Mouse (Mus musculus): Measurements from ENCODE around the gene Gm813. TPM values are rescaled to one million over a fixed set of nuclear protein-coding genes. Genes with fewer than 3 reads are reported as not detected.
"Not testable (repeated sequence)": the region's sequence is repeated elsewhere in the genome, so short reads cannot be mapped to it uniquely, and the experiment has no call there.

Gm813 gene
- polyA plus RNA-seq (2012; rRNA removed), result not detected in 2 replicates

DNA sequence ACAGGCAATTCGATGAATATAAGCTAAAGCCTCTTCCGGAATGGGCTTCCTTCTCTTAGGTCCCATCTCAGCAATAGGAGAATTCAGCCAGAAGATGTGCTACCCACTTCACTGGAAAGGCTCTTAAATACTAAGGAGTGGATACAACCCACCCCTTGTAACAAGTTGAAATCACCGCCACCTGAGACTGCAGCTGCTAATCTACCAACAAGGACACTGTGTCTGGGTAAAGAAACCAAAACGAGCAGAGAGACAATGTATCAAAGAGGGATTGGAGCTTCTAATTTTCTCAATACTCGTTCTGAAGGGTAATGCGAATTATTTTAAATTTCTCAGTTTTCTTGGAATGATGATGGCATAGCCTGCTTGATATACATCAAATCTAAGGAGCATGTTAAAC, at the start of gene Gm813:
TSS of gene Gm813 (minus strand) at position 101 of the 400 bp plus-strand sequence.
- H3K4me3 ChIP-seq (ENCODE audit: control insufficient read depth, low read depth, low read length), result no peak within 1 kb of the TSS
- no peaks in the 10 kb centered on the region for H3K27me3 ChIP-seq (ENCODE audit: control insufficient read depth, insufficient read depth, low read length)
- H3K36me3 ChIP-seq (ENCODE audit: control insufficient read depth, insufficient read depth, low read length), result no peaks in the 10 kb centered on the region
- TF ChIP-seq CTCF (IDR thresholded peaks at IDR 0.05; ENCODE audit: control insufficient read depth, insufficient read depth, insufficient replicate concordance, low read depth, low read length), result no peak
- no peak for TF ChIP-seq POLR2A (IDR thresholded peaks at IDR 0.05; ENCODE audit: control insufficient read depth, low read depth, low read length)
- no peak within 1 kb of the TSS for H3K27ac ChIP-seq (ENCODE audit: control insufficient read depth, insufficient read depth, low read depth, low read length)
- no peaks in the 10 kb centered on the region for H3K4me1 ChIP-seq (ENCODE audit: control insufficient read depth, insufficient read depth, low read length)

DNA sequence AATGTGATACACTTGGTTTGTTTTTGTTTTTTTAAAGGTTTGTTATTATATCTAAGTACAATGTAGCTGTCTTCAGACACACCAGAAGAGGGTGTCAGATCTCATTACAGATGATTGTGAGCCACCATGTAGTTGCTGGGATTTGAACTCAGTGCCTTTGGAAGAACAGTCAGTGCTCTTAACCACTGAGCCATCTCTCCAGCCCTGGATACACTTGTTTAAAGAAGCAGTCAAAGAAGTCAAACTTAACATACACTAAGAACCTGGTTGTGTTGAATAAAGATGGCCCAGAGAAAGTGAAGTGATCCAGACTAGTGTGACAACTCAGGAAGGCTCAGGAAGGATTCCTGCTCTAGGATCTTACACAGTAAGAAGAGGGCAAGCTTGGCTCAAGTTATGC, 48.4 kb upstream of the Gm813 start:
- not testable (repeated sequence) for H3K4me3 ChIP-seq (ENCODE audit: control insufficient read depth, low read depth, low read length); H3K27ac ChIP-seq (ENCODE audit: control insufficient read depth, insufficient read depth, low read depth, low read length); H3K36me3 ChIP-seq (ENCODE audit: control insufficient read depth, insufficient read depth, low read length)

DNA sequence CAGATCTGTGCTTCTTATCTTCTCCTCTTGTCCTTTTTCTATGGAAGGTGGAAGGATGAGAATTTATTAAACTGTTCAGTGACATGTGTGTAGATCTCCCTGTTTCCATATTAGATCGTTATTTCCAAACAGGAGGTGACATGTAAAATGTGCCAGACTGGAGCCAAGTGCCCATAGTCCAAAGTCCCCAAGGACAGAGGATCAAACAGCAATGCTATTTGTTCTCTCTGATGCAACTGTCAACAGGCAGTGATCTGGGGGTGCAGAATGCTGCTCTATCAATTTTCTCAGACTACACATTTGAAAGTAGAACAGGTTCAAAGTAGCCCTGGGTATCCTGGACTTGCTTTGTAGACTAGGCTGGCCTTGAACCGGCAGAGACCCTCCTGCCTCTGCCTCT, 47.0 kb upstream of the Gm813 start:
- no peak overlapping the region for H3K4me3 ChIP-seq (ENCODE audit: control insufficient read depth, low read depth, low read length)

More for the DNA sequence above, 48.4 kb upstream of the Gm813 start:
- H3K4me1 ChIP-seq (ENCODE audit: control insufficient read depth, insufficient read depth, low read length); H3K27me3 ChIP-seq (ENCODE audit: control insufficient read depth, insufficient read depth, low read length): not testable (repeated sequence)

DNA sequence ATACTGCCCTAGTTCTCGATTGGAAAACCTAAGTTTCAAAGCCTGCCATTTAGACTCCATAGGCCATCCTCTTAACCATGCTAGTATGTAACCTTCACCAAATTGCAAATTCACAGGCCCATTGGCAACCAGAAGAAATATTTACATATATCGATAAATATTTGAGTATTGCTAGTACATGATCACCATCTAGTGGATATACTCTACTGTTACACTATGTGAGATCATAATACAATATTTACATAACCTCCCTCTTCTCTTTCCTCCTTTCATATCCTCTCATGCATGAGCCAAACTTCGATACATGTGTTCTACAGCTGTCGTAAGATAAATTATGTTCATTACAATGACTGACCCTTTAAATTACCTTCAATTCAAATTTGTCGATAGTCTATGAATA, 46.2 kb upstream of the Gm813 start:
- no peaks in the 10 kb centered on the region for H3K4me1 ChIP-seq (ENCODE audit: control insufficient read depth, insufficient read depth, low read length)
- H3K4me3 ChIP-seq (ENCODE audit: control insufficient read depth, low read depth, low read length), result no peak overlapping the region
- H3K36me3 ChIP-seq (ENCODE audit: control insufficient read depth, insufficient read depth, low read length), result no peaks in the 10 kb centered on the region
- H3K27ac ChIP-seq (ENCODE audit: control insufficient read depth, insufficient read depth, low read depth, low read length), result no peak overlapping the region
- H3K27me3 ChIP-seq (ENCODE audit: control insufficient read depth, insufficient read depth, low read length), result no peaks in the 10 kb centered on the region
- no peak for TF ChIP-seq POLR2A (IDR thresholded peaks at IDR 0.05; ENCODE audit: control insufficient read depth, low read depth, low read length)
- no peak for TF ChIP-seq CTCF (IDR thresholded peaks at IDR 0.05; ENCODE audit: control insufficient read depth, insufficient read depth, insufficient replicate concordance, low read depth, low read length)

More for the DNA sequence above, 47.0 kb upstream of the Gm813 start:
- TF ChIP-seq POLR2A (IDR thresholded peaks at IDR 0.05; ENCODE audit: control insufficient read depth, low read depth, low read length), result no peak
- TF ChIP-seq CTCF (IDR thresholded peaks at IDR 0.05; ENCODE audit: control insufficient read depth, insufficient read depth, insufficient replicate concordance, low read depth, low read length), result no peak
- no peak overlapping the region for H3K27ac ChIP-seq (ENCODE audit: control insufficient read depth, insufficient read depth, low read depth, low read length)
- H3K27me3 ChIP-seq (ENCODE audit: control insufficient read depth, insufficient read depth, low read length), result no peaks in the 10 kb centered on the region
- no peaks in the 10 kb centered on the region for H3K36me3 ChIP-seq (ENCODE audit: control insufficient read depth, insufficient read depth, low read length)
- H3K4me1 ChIP-seq (ENCODE audit: control insufficient read depth, insufficient read depth, low read length), result no peaks in the 10 kb centered on the region

DNA sequence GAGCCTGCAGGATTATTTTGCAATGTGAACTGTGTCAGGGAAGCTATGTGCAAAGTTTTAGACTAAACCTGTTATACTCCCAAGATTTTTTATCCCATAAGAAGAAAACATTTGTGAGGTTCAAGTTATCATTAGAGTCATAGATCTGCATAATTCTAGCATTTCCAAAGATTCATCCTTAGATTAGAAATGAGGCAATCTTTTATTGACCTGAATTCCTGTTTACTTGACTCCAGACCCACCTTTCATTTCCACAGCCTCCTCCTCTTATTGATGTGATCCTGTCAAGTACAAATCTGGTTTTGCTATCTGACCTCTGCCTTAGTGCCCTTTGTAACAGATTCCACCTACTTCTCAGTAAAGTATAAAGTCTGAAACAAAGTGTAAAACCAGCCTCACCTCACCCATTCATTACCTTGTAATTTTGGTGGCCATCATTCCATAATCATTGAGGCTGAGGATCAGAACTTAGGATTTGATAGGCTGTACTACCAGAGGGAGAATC, 45.6 kb upstream of the Gm813 start:
- no peaks in the 10 kb centered on the region for H3K4me1 ChIP-seq (ENCODE audit: control insufficient read depth, insufficient read depth, low read length)
- H3K36me3 ChIP-seq (ENCODE audit: control insufficient read depth, insufficient read depth, low read length), result no peaks in the 10 kb centered on the region
- H3K27me3 ChIP-seq (ENCODE audit: control insufficient read depth, insufficient read depth, low read length), result no peaks in the 10 kb centered on the region
- H3K4me3 ChIP-seq (ENCODE audit: control insufficient read depth, low read depth, low read length), result no peak overlapping the region
- no peak for TF ChIP-seq CTCF (IDR thresholded peaks at IDR 0.05; ENCODE audit: control insufficient read depth, insufficient read depth, insufficient replicate concordance, low read depth, low read length)
- no peak for TF ChIP-seq POLR2A (IDR thresholded peaks at IDR 0.05; ENCODE audit: control insufficient read depth, low read depth, low read length)
- H3K27ac ChIP-seq (ENCODE audit: control insufficient read depth, insufficient read depth, low read depth, low read length), result no peak overlapping the region

DNA sequence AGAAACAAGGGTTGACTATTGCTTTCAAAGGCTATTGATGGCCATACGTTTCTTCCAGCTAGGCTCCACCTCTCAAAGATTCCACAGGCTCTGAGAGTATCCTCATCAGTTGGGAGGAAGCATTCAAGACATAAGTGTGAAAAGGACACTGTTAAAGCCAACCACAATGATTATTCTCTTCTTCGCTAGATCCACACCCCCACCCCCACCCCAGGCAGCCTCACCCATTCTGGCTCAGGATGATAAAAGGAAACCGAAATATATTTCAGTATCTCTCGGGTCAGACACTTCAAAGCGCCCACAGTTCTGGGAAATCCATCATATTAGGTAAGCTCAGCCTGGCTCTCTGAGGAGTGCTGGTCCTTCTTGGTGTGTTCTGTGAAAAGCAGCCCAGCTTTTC, 45.0 kb upstream of the Gm813 start:
- no peaks in the 10 kb centered on the region for H3K27me3 ChIP-seq (ENCODE audit: control insufficient read depth, insufficient read depth, low read length)
- no peaks in the 10 kb centered on the region for H3K4me1 ChIP-seq (ENCODE audit: control insufficient read depth, insufficient read depth, low read length)
- H3K36me3 ChIP-seq (ENCODE audit: control insufficient read depth, insufficient read depth, low read length), result no peaks in the 10 kb centered on the region
- H3K27ac ChIP-seq (ENCODE audit: control insufficient read depth, insufficient read depth, low read depth, low read length), result no peak overlapping the region
- no peak for TF ChIP-seq POLR2A (IDR thresholded peaks at IDR 0.05; ENCODE audit: control insufficient read depth, low read depth, low read length)
- no peak for TF ChIP-seq CTCF (IDR thresholded peaks at IDR 0.05; ENCODE audit: control insufficient read depth, insufficient read depth, insufficient replicate concordance, low read depth, low read length)
- H3K4me3 ChIP-seq (ENCODE audit: control insufficient read depth, low read depth, low read length), result no peak overlapping the region

DNA sequence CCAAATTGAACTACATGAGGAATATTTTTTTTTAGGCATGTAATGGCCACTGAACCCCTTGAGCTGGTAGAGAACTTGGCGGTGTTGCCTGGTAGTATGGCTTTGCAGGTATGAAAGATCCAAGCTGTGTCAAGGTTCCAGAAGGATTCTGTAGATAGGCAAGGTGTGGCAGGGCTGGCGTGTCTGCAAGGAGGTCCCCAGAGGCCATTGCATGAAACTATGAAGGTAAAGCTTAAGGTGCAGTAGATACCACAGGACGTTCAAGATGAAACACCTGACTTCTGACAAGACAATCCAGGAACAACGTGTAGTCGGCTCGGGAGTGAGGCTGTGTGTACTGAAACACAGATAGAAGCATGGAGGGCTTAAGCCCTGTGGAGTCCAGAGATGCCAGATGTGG, 41.9 kb upstream of the Gm813 start:
- H3K4me1 ChIP-seq (ENCODE audit: control insufficient read depth, insufficient read depth, low read length), result no peaks in the 10 kb centered on the region
- no peak for TF ChIP-seq CTCF (IDR thresholded peaks at IDR 0.05; ENCODE audit: control insufficient read depth, insufficient read depth, insufficient replicate concordance, low read depth, low read length)
- no peak for TF ChIP-seq POLR2A (IDR thresholded peaks at IDR 0.05; ENCODE audit: control insufficient read depth, low read depth, low read length)
- no peak overlapping the region for H3K27ac ChIP-seq (ENCODE audit: control insufficient read depth, insufficient read depth, low read depth, low read length)
- no peak overlapping the region for H3K4me3 ChIP-seq (ENCODE audit: control insufficient read depth, low read depth, low read length)
- no peaks in the 10 kb centered on the region for H3K36me3 ChIP-seq (ENCODE audit: control insufficient read depth, insufficient read depth, low read length)
- H3K27me3 ChIP-seq (ENCODE audit: control insufficient read depth, insufficient read depth, low read length), result no peaks in the 10 kb centered on the region

DNA sequence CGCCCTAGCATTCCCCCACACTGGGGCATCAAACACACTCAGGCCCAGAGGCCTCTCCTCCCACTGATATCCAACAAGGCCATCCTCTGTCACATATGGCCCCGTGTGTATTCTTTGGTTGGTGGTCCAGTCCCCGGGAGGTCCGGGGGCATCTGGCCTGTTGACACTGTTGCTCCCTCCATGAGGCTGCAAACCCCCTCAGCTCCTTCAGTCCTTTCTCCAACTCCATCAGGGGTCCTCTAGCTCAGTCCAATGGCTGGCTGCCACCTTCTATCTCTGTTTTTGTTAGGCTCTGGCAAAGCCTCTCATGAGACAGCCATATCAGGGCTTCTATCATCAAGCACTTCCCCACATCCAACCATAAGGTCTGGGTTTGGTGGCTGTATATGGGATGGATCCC, 39.7 kb upstream of the Gm813 start:
- H3K4me3 ChIP-seq (ENCODE audit: control insufficient read depth, low read depth, low read length), result no peak overlapping the region
- H3K4me1 ChIP-seq (ENCODE audit: control insufficient read depth, insufficient read depth, low read length), result no peaks in the 10 kb centered on the region
- no peaks in the 10 kb centered on the region for H3K36me3 ChIP-seq (ENCODE audit: control insufficient read depth, insufficient read depth, low read length)
- H3K27me3 ChIP-seq (ENCODE audit: control insufficient read depth, insufficient read depth, low read length), result no peaks in the 10 kb centered on the region
- TF ChIP-seq CTCF (IDR thresholded peaks at IDR 0.05; ENCODE audit: control insufficient read depth, insufficient read depth, insufficient replicate concordance, low read depth, low read length) (no peak), POLR2A (IDR thresholded peaks at IDR 0.05; ENCODE audit: control insufficient read depth, low read depth, low read length) (no peak)
- H3K27ac ChIP-seq (ENCODE audit: control insufficient read depth, insufficient read depth, low read depth, low read length), result no peak overlapping the region
